8 mouse cellular contexts compared by ENCODE assay signal in genomic region chr7:140070042-140070711, GRCm38 (mm10). TPM values are rescaled to one million over a fixed set of nuclear protein-coding genes. Genes with fewer than 3 reads are reported as not detected.
DNase-seq lines count a peak whose midpoint lies in the region; ATAC-seq and TF ChIP-seq lines count a peak whose summit lies in the region.
"Had no signal": no experiment of that assay in that cellular context is flagged by ENCODE, and none has a peak within 500 bp of the region (broad histone marks: within the 10 kb centered on the region; RNA-seq: fewer than 3 reads in every experiment).

No protein-coding gene starts in this region.

- peak overlapping the region; percentile 43 for H3K4me2 ChIP-seq in hindbrain, embryonic 12.5 days (replicated peaks)

- peaks cover 22% of the 10 kb centered on the region for H3K27me3 ChIP-seq in hindbrain, embryonic 12.5 days
- H3K27me3 ChIP-seq in megakaryocyte, embryonic 14.5 days (replicated peaks), result peaks cover 78% of the 10 kb centered on the region

- peaks cover 0 to 3% of the 10 kb centered on the region in 2 experiments; a peak in 1 of 4 replicates for H3K4me1 ChIP-seq in ES-E14 (ENCODE audit: control insufficient read depth in 2 of 2, insufficient read depth in 2 of 2, low read length in 2 of 2, poor library complexity in 1 of 2)
- 0 out of 2 replicates have a peak, but pooled peaks cover 1% of the 10 kb centered on the region for H3K4me1 ChIP-seq in hindbrain, embryonic 12.5 days
- peaks cover 11% of the 10 kb centered on the region for H3K4me1 ChIP-seq in megakaryocyte, embryonic 14.5 days

- in situ Hi-C loops in ES-E14 (cut with MboI; ENCODE audit: low sequenced_read_pairs in 2 of 2, unreplicated experiment in 2 of 2), result no loop called here

- TF ChIP-seq CTCF in left cerebral cortex, adult 2 months (IDR thresholded peaks at IDR 0.05), result no peak

- no peaks in the 10 kb centered on the region for H3K9me3 ChIP-seq in ES-E14 (ENCODE audit: control insufficient read depth, insufficient read depth, low read depth, low read length)
- no peaks in the 10 kb centered on the region for H3K9me3 ChIP-seq in hindbrain, embryonic 12.5 days (replicated peaks)
- peaks cover 7% of the 10 kb centered on the region for H3K9me3 ChIP-seq in megakaryocyte, embryonic 14.5 days

- no peak for ATAC-seq in hindbrain, embryonic 12.5 days (ENCODE audit: low FRiP score)

- peak overlapping the region; percentile 60 to 71 for H3K4me3 ChIP-seq in ES-E14 (ENCODE audit: insufficient read depth in 1 of 2, low read depth in 1 of 2, low read length in 2 of 2, poor library complexity in 1 of 2, severe bottlenecking in 1 of 2)
- peak overlapping the region; percentile 10; the same call in 1 of the 2 replicates for H3K4me3 ChIP-seq in hindbrain, embryonic 12.5 days
- H3K4me3 ChIP-seq in megakaryocyte, embryonic 14.5 days (replicated peaks), result peak overlapping the region; percentile 80
- no peak overlapping the region for H3K4me3 ChIP-seq in left cerebral cortex, adult 2 months
- H3K4me3 ChIP-seq: myocyte had no signal

- H3K9ac ChIP-seq in ES-E14 (ENCODE audit: insufficient read depth, low read depth, low read length, poor library complexity, severe bottlenecking), result peak overlapping the region; percentile 55
- 0 out of 2 replicates have a peak overlapping the region, but pooled peaks have one; percentile 35 for H3K9ac ChIP-seq in hindbrain, embryonic 12.5 days

- DNase-seq in ES-E14 (ENCODE audit: low read depth, low spot score), result no peak
- DNase-seq in embryo, embryonic 10.5 days (ENCODE audit: low spot score), result peak; percentile 42
- DNase-seq in left cerebral cortex, adult 2 months (ENCODE audit: extremely low spot score in 1 of 2, low spot score in 2 of 2), result no peak
- no peak for DNase-seq in T-cell, adult 2 months (ENCODE audit: low spot score)
- DNase-seq in cerebellum, postnatal 25 days, result no peak

- no peaks in the 10 kb centered on the region for H3K36me3 ChIP-seq in ES-E14 (ENCODE audit: control insufficient read depth, insufficient read depth, low read length, poor library complexity, severe bottlenecking)
- H3K36me3 ChIP-seq in hindbrain, embryonic 12.5 days, result no peaks in the 10 kb centered on the region
- no peaks in the 10 kb centered on the region for H3K36me3 ChIP-seq in megakaryocyte, embryonic 14.5 days (replicated peaks; ENCODE audit: low read length)

- WGBS in hindbrain, embryonic 12.5 days, result 35% methylated on average over 33 of the region's 39 CpGs

- intact Hi-C loops in left cerebral cortex, adult 2 months (cut with DNase I), result loop anchor here (10.0 kb wide), 1 partner anchor 975 kb away; no protein-coding TSS in a partner anchor

- H3K27ac ChIP-seq in ES-E14 (ENCODE audit: insufficient read depth, low read depth, low read length, poor library complexity, severe bottlenecking), result no peak overlapping the region
- H3K27ac ChIP-seq in hindbrain, embryonic 12.5 days, result no peak overlapping the region
- no peak overlapping the region for H3K27ac ChIP-seq in left cerebral cortex, adult 2 months

TF ChIP-seq in ES-E14, 5 proteins besides CTCF, POLR2A, EP300 and RAD21:
- no peak for TF ChIP-seq ZNF384 (IDR thresholded peaks at IDR 0.05; ENCODE audit: low read depth, low read length)
- no peak for TF ChIP-seq CHD2 (IDR thresholded peaks at IDR 0.05; ENCODE audit: low read depth, low read length)
- no peak for TF ChIP-seq ZC3H11A (IDR thresholded peaks at IDR 0.05; ENCODE audit: borderline replicate concordance, low read depth, low read length)
- TF ChIP-seq MAFK (IDR thresholded peaks at IDR 0.05; ENCODE audit: insufficient read depth, low read depth, low read length), result no peak
- TF ChIP-seq HCFC1 (IDR thresholded peaks at IDR 0.05; ENCODE audit: borderline replicate concordance, insufficient read depth, low read length), result no peak

RNA-seq across cellular contexts. Expression of gene Caly, which starts 12.2 kb away (rescaled TPM):
- total RNA-seq in ES-E14 (2012; rRNA removed), result 0.26 TPM in 1 of 2 replicates, not detected in the other
- 24.8 and 25.1 TPM in 2 replicates for polyA plus RNA-seq in hindbrain, embryonic 12.5 days (2016; fragmentation: Nextera tagmentation; extraction: Ambion mirVana)
- 0.22 and 5.4 TPM in 2 replicates for polyA plus RNA-seq in megakaryocyte, embryonic 14.5 days (2012; ENCODE audit: insufficient read depth, low replicate concordance)
- total RNA-seq in left cerebral cortex, adult 2 months (2021), result 100 to 1,000 TPM; 181 to 198 TPM
- polyA plus RNA-seq: myocyte had no signal

RNA-seq across cellular contexts. Expression of gene Msx3, which starts 21.3 kb away (rescaled TPM):
- 0.16 and 0.27 TPM in 2 replicates for total RNA-seq in ES-E14 (2012; rRNA removed)
- 54.7 and 69.1 TPM in 2 replicates for polyA plus RNA-seq in hindbrain, embryonic 12.5 days (2016; fragmentation: Nextera tagmentation; extraction: Ambion mirVana)
- not detected in 2 replicates for polyA plus RNA-seq in megakaryocyte, embryonic 14.5 days (2012; ENCODE audit: insufficient read depth, low replicate concordance)
- not detected for total RNA-seq in left cerebral cortex, adult 2 months (2021)

RNA-seq across cellular contexts. Expression of gene Prap1, which starts 23.0 kb away (rescaled TPM):
- total RNA-seq in ES-E14 (2012; rRNA removed), result 0.49 TPM in 1 of 2 replicates, not detected in the other
- polyA plus RNA-seq in hindbrain, embryonic 12.5 days (2016; fragmentation: Nextera tagmentation; extraction: Ambion mirVana), result not detected in 2 replicates
- not detected in 2 replicates for polyA plus RNA-seq in megakaryocyte, embryonic 14.5 days (2012; ENCODE audit: insufficient read depth, low replicate concordance)
- not detected for total RNA-seq in left cerebral cortex, adult 2 months (2021)
- polyA plus RNA-seq: myocyte had no signal

RNA-seq across cellular contexts. Expression of gene Fuom, which starts 32.1 kb away (rescaled TPM):
- 6.6 and 11.9 TPM in 2 replicates for total RNA-seq in ES-E14 (2012; rRNA removed)
- 21.8 and 24.7 TPM in 2 replicates for polyA plus RNA-seq in hindbrain, embryonic 12.5 days (2016; fragmentation: Nextera tagmentation; extraction: Ambion mirVana)
- polyA plus RNA-seq in megakaryocyte, embryonic 14.5 days (2012; ENCODE audit: insufficient read depth, low replicate concordance), result 6.5 and 31.6 TPM in 2 replicates
- 10 to 100 TPM; 51.9 to 52.7 TPM for total RNA-seq in left cerebral cortex, adult 2 months (2021)

RNA-seq across cellular contexts. Expression of gene Tubgcp2, which starts 33.7 kb away (rescaled TPM):
- 28.1 and 29.0 TPM in 2 replicates for total RNA-seq in ES-E14 (2012; rRNA removed)
- polyA plus RNA-seq in hindbrain, embryonic 12.5 days (2016; fragmentation: Nextera tagmentation; extraction: Ambion mirVana), result 65.8 and 70.6 TPM in 2 replicates
- 0.54 and 3.8 TPM in 2 replicates for polyA plus RNA-seq in megakaryocyte, embryonic 14.5 days (2012; ENCODE audit: insufficient read depth, low replicate concordance)
- total RNA-seq in left cerebral cortex, adult 2 months (2021), result 10 to 100 TPM; 34.4 to 35.0 TPM

Comparison
In these comparisons a context has a peak if more than half of its experiments do, and no peak if none do; other contexts are left out.
1. RNA of gene Caly, which starts 12.2 kb away (total RNA-seq): 181 to 198 TPM in left cerebral cortex, adult 2 months; 0.26 TPM in ES-E14; every median in the first group is over 100 times any median in the second.